Mouse (Mus musculus): ENCODE measurements around the gene AU022252.

DNA sequence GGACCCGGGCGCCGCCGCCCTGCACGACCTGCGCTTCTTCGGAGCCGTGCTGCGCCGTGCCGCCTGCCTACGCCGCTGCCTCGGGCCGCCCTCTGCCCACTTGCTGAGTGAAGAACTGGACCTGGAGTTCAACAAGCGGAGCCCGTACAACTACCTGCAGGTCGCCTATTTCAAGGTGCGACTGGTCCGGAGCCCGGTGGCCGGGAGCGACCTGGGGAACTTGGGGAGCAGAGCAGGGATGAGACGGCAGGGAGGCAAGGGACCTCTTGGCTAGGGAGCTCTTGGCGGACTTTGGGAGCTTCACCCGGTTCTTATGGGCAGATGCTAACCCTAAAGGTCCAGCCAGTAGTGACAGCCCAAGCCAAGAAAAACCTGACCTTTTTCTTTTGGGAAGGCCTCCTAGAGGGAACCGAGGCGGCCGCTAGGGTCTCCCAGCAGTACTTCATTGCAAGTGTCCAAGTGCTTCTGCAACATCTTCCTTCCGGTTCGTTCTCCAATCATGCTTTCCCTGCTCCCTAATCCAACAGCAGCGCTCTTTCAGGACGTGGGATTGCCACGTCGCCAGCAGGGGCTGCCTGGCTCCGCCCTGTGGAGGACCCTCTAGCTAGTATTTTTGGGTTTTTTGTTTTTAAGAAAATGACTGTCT lies 867 bp upstream of the AU022252 start:
- TF ChIP-seq POLR2A (IDR thresholded peaks at IDR 0.05; ENCODE audit: insufficient read length, low read depth) (peak; percentile 56), USF1 (IDR thresholded peaks at IDR 0.05; ENCODE audit: low read depth) (no peak), TCF3 (IDR thresholded peaks at IDR 0.05; ENCODE audit: insufficient read length, low read depth) (no peak), MYOG (IDR thresholded peaks at IDR 0.05; ENCODE audit: control insufficient read depth in 1 of 3, insufficient read depth in 1 of 3, insufficient read length in 2 of 3, low read depth in 2 of 3) (no peak), E2F4 (IDR thresholded peaks at IDR 0.05; ENCODE audit: insufficient read depth) (no peak), CEBPB (IDR thresholded peaks at IDR 0.05; ENCODE audit: insufficient read depth, poor library complexity, severe bottlenecking) (no peak), POLR2AphosphoS2 (IDR thresholded peaks at IDR 0.05; ENCODE audit: insufficient read length, low read depth) (peak; percentile 20), MAX (IDR thresholded peaks at IDR 0.05; ENCODE audit: low read depth) (no peak), REST (IDR thresholded peaks at IDR 0.05; ENCODE audit: insufficient read depth, insufficient read length) (no peak), TCF12 (IDR thresholded peaks at IDR 0.05; ENCODE audit: insufficient read depth, poor library complexity, severe bottlenecking) (no peak), MYOD1 (IDR thresholded peaks at IDR 0.05; ENCODE audit: control insufficient read depth in 1 of 3, insufficient read length in 2 of 3, low read depth in 2 of 3) (no peak)
